Mouse (Mus musculus): ENCODE measurements around the gene Gch1.

Gch1 gene

GRCm38 (mm10) chr14:47188848-47189634 is at the start of gene Gch1:
Gene Gch1, minus strand, starts transcription at chr14:47189413.
- DNase-seq (ENCODE audit: low read depth, low spot score), result peak; percentile 92
- no peaks in the 10 kb centered on the region for H3K36me3 ChIP-seq (ENCODE audit: control insufficient read depth, insufficient read depth, low read length, poor library complexity, severe bottlenecking)
- no peaks in the 10 kb centered on the region for H3K27me3 ChIP-seq (ENCODE audit: control insufficient read depth, insufficient read depth, low read length, poor library complexity, severe bottlenecking)

DNA sequence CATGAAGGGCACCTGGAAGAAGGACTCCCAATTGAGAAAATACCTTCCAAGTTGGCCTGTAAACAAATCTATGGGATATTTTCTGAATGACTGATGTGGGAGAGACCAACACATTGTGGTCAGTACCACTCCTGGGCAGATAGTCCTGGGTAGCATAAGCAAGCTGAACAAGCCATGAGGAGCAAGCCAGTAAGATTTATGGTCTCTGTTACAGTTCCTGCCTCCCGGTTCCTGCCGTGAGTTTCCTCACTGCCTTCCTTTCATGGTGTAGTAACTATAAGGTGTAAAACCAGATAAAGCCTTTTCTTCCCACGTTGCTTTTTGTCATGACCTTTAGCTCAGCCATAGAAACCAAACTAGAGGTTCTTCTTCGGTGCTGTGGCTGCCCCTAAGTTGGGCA is 48.1 kb upstream of the Gch1 start:
- Histone ChIP-seq H3K36me3 (ENCODE audit: control insufficient read depth, insufficient read depth, low read length, poor library complexity, severe bottlenecking) (0 out of 2 replicates have a peak, but pooled peaks cover 2% of the 10 kb centered on the region), H3K27me3 (ENCODE audit: control insufficient read depth, insufficient read depth, low read length, poor library complexity, severe bottlenecking) (no peaks in the 10 kb centered on the region)
- no peak for DNase-seq (ENCODE audit: low read depth, low spot score)

DNA sequence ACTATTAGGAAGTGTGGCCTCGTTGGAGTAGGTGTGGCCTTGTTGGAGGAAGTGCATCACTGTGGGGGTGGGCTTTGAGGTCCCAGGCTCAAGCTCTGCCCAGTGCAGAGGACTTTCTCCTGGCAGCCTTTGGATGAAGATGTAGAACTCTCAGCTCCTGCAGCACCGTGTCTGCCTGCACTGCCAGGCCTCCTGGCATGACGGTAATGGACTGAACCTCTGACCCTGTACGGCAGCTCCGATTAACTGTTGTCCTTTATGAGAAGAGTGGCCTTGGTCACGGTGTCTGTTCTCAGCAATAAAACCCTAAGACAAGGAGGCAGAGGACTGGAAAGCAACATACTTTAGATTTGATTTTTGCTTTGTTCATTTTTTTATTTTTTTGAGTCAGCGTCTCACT is 47.3 kb upstream of the Gch1 start:
- no peak for DNase-seq (ENCODE audit: low read depth, low spot score)
- Histone ChIP-seq H3K27me3 (ENCODE audit: control insufficient read depth, insufficient read depth, low read length, poor library complexity, severe bottlenecking) (no peaks in the 10 kb centered on the region), H3K36me3 (ENCODE audit: control insufficient read depth, insufficient read depth, low read length, poor library complexity, severe bottlenecking) (0 out of 2 replicates have a peak, but pooled peaks cover under 1% of the 10 kb centered on the region)

DNA sequence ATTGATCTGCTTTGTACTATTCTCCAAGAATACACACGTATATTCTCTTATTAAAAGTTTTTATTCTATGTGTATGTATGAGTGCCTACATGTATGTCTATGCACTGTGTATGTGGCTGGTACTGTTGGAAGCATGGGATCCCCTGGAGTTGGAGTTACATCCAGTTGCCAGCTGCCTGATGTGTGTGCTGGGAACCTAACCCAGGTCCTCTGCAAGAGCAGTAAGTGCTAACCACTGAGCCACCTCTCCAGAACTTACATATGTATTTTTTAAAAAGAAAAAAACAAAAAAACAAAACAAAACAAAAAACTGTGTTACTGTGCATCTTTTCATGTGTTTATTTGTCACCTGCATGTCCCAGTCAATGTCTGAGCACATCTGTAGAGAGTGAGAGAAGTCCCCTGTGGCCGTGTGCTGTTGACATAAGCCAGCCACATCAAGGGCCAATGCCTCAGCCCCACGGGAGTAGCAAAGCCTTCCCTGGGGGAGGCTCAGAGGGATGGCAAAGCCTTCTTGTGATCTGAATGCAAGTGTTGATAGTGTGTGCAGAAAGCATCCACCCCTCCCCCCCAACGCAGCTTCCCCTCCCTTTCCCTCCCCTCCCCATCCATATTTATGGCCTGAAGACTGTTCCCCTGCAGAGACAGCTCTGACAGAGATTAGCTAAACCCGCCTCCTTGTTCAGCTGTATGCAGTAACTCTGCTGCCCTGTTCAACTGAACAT is 45.5 kb upstream of the Gch1 start:
- no peak for DNase-seq (ENCODE audit: low read depth, low spot score)
- Histone ChIP-seq H3K27me3 (ENCODE audit: control insufficient read depth, insufficient read depth, low read length, poor library complexity, severe bottlenecking) (no peaks in the 10 kb centered on the region), H3K36me3 (ENCODE audit: control insufficient read depth, insufficient read depth, low read length, poor library complexity, severe bottlenecking) (no peaks in the 10 kb centered on the region)

DNA sequence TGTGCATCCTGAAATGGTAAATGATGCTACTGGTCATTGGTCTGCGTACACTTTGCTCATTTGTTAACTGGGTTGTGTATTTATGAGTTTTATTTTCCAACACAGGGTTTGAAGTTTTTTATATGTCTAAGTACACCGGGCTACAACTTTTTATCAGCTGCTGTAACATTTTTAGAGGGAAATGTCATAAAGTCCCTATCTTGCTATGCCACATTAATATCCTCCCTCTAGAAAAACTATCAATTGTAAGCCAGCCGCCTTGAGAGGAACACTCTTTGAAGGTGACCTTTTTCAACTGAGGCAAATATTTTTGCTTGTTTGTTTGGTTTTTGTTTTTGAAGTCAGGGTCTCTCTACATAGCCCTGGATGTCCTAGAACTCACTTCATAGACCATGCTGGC is 44.8 kb upstream of the Gch1 start:
- DNase-seq (ENCODE audit: low read depth, low spot score), result no peak
- no peaks in the 10 kb centered on the region for H3K27me3 ChIP-seq (ENCODE audit: control insufficient read depth, insufficient read depth, low read length, poor library complexity, severe bottlenecking)
- H3K36me3 ChIP-seq (ENCODE audit: control insufficient read depth, insufficient read depth, low read length, poor library complexity, severe bottlenecking), result no peaks in the 10 kb centered on the region

DNA sequence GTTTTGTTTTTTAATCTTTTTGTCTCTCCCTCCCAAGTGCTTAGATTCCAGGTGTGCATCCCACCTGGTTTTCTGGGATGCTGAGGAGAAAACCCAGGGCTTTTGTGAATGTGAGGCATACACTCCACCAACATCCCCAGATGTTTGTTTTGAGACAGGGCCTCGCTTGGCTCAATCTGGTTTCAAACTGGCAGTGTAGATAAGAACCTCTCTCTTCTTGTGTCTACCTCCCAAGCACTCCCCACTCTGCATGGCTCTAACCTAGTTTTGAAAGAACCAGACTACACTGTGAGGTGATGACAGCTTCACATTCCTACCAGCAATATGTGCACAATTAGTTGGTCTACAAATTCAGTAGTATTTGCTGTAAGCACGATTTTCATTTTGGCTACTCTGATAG is 44.4 kb upstream of the Gch1 start:
- no peaks in the 10 kb centered on the region for H3K27me3 ChIP-seq (ENCODE audit: control insufficient read depth, insufficient read depth, low read length, poor library complexity, severe bottlenecking)
- DNase-seq (ENCODE audit: low read depth, low spot score), result no peak

GRCm38 (mm10) chr14:47229796-47230376 is 40.7 kb upstream of the Gch1 start:
- no peak for DNase-seq (ENCODE audit: low read depth, low spot score)
- Histone ChIP-seq H3K27me3 (ENCODE audit: control insufficient read depth, insufficient read depth, low read length, poor library complexity, severe bottlenecking) (no peaks in the 10 kb centered on the region), H3K36me3 (ENCODE audit: control insufficient read depth, insufficient read depth, low read length, poor library complexity, severe bottlenecking) (no peaks in the 10 kb centered on the region)

More for the DNA sequence above, 44.4 kb upstream of the Gch1 start:
- H3K36me3 ChIP-seq (ENCODE audit: control insufficient read depth, insufficient read depth, low read length, poor library complexity, severe bottlenecking), result no peaks in the 10 kb centered on the region

- no peaks in the 10 kb centered on the region for H3K36me3 ChIP-seq (ENCODE audit: control insufficient read depth, insufficient read depth, low read length, poor library complexity, severe bottlenecking)
- no peaks in the 10 kb centered on the region for H3K27me3 ChIP-seq (ENCODE audit: control insufficient read depth, insufficient read depth, low read length, poor library complexity, severe bottlenecking)
- no peak for DNase-seq (ENCODE audit: low read depth, low spot score)
Observed at GRCm38 (mm10) chr14:47225931-47226330, 36.7 kb upstream of the Gch1 start.

DNA sequence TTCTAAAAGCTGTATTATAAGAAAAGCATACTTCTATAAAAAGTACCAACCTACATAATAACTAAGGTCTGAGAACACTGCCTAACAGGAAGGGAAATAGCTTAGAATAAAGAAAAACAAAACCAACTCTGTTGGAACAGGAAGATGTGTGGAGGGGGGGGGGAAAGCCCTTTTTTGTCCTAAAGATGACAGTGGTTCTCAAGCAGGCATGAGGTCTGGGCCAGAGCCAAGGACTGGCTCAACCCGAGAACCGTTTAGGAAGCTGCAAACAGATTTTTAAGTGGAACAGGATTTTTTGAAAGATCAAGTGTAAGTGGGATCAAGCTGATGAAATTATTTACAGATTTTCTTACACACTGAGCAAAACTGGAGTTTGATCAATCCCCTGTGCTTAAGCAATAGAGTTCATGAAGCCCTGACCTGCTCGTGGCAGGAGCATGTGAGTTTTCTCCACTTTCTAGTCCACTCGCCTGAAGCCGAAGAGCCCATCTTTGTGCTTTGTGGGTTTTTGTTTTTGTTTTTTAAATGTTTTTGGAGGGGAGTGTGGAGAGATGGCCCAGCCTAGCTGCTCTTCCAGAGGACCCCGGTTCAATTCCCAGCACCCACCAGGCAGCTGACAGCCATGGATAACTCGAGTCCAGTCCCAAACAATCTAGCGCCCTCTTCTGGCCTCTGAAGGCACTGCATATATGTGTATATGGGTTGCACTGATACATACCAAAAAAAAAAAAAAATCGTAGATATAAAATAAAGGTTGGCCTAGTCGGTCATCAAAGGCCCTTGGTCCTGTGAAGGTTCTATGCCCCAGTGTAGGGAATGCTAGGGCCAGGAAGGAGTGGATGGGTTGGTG is 35.5 kb upstream of the Gch1 start:
- Histone ChIP-seq H3K27me3 (ENCODE audit: control insufficient read depth, insufficient read depth, low read length, poor library complexity, severe bottlenecking) (no peaks in the 10 kb centered on the region), H3K36me3 (ENCODE audit: control insufficient read depth, insufficient read depth, low read length, poor library complexity, severe bottlenecking) (no peaks in the 10 kb centered on the region)
- DNase-seq (ENCODE audit: low read depth, low spot score), result peak; percentile 25

DNA sequence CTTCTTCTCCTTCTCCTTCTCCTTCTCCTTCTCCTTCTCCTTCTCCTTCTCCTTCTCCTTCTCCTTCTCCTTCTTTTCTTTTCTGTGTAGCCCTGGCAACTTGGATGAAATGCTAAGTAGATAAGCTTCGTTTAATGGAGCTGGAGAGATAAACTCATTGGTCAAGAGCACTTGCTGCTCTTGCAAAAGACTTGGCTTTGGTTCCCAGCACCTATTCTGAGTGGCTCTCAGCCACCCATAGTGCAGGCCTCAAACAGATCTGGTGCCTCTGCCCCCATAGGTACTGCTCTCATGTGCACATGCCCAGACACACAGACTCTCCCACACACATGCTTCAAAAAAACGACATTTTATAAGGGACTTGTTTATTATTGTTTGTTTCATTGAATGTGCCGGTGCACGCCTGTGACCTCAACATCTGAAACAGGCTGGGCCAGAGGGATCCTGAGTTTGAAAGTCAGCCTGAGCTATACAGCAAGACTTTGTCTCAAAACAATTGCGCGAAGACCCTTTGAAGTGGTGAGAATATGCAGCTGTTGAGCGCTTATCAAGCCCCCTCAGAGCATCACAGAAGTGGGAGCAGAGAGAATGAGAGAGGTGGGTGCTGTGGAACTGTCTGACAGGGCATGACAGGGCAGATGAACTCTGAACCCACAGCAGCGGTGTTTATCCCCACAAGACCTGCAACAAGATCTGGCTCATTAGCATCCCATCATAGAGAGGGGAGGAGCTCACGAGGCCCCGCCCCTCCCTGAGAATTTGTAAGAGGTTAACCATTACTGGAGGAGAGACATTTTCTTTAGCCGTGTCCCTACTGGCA is 33.6 kb upstream of the Gch1 start:
- no peak for DNase-seq (ENCODE audit: low read depth, low spot score)
- no peaks in the 10 kb centered on the region for H3K36me3 ChIP-seq (ENCODE audit: control insufficient read depth, insufficient read depth, low read length, poor library complexity, severe bottlenecking)
- no peaks in the 10 kb centered on the region for H3K27me3 ChIP-seq (ENCODE audit: control insufficient read depth, insufficient read depth, low read length, poor library complexity, severe bottlenecking)

- DNase-seq (ENCODE audit: low read depth, low spot score), result no peak
- H3K27me3 ChIP-seq (ENCODE audit: control insufficient read depth, insufficient read depth, low read length, poor library complexity, severe bottlenecking), result no peaks in the 10 kb centered on the region
Observed at GRCm38 (mm10) chr14:47221567-47221966, 32.4 kb upstream of the Gch1 start.

DNA sequence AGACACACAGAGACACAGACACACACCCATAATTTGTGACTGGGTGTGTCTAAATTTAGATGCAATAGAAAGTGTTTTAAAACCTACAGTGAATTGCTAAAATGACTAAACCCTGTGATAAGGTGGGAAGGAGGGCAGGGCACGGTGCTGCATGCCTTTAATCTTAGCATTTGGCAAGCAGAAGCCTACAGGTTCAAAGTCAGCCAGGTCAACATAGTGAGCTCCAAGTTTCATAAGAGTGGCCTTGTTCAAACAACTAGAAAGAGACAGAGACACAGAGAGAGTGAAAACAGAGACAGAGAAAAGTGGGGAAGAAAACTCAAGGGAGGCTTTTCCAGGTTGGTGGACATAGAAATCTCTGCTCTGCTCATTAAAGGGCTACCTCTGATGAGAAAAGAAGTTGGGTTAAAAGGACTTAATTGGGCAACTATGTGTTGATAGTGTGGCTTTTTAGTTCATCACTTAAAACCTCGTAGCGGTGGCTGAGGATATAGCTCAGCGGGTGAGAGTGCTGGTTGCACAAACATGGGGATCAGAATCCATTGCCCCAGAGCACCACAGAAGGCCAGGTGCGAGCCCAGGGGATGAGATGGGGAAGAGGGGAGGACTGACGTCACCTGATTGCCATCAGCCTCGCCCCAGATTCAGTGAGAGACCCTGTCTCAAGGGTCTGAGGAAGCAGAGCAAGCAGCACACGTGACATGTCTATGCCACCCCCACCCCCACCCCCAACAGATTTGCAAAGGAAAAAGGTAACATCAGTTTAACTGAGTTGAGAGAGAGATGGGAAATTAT is 31.2 kb upstream of the Gch1 start:
- H3K36me3 ChIP-seq (ENCODE audit: control insufficient read depth, insufficient read depth, low read length, poor library complexity, severe bottlenecking), result no peaks in the 10 kb centered on the region
- no peak for DNase-seq (ENCODE audit: low read depth, low spot score)
- no peaks in the 10 kb centered on the region for H3K27me3 ChIP-seq (ENCODE audit: control insufficient read depth, insufficient read depth, low read length, poor library complexity, severe bottlenecking)

More at GRCm38 (mm10) chr14:47221567-47221966, 32.4 kb upstream of the Gch1 start:
- H3K36me3 ChIP-seq (ENCODE audit: control insufficient read depth, insufficient read depth, low read length, poor library complexity, severe bottlenecking), result no peaks in the 10 kb centered on the region

Measured in splenic B cell, adult 2 months (primary cell).